Mouse (Mus musculus) embryonic facial prominence, embryonic 15.5 days (tissue): Measurements from ENCODE around the gene Cdkl3. TPM values are rescaled to one million over a fixed set of nuclear protein-coding genes. Genes with fewer than 3 reads are reported as not detected.
"Not testable (repeated sequence)": the region's sequence is repeated elsewhere in the genome, so short reads cannot be mapped to it uniquely, and the experiment has no call there.

Source experiments
- ATAC-seq: fragments of 200-750 bp; cut with Nextera tagmentation; 2 replicates; pipeline ENCODE4 v1.8.0; 2017; ENCODE audit warnings: low read depth, moderate TSS enrichment; ENCODE audit not compliant: insufficient number of reproducible peaks, low FRiP score, low TSS enrichment
- H3K27ac ChIP-seq: fragments of 300-500 bp; sonication (generic); replicated peaks from 2 replicates; pipeline ENCODE4 v1.5.1; 2015; ENCODE audit warnings: mild to moderate bottlenecking, inconsistent platforms
- H3K27me3 ChIP-seq: fragments of 300-500 bp; sonication (generic); 2 replicates; pipeline ENCODE4 v1.6.1; 2015; ENCODE audit warnings: inconsistent platforms
- H3K36me3 ChIP-seq: fragments of 300-500 bp; sonication (generic); 2 replicates; pipeline ENCODE4 v1.6.1; 2015; ENCODE audit warnings: mild to moderate bottlenecking, inconsistent platforms
- H3K4me1 ChIP-seq: fragments of 300-500 bp; sonication (generic); 2 replicates; pipeline ENCODE4 v1.6.1; 2015; ENCODE audit warnings: inconsistent platforms
- H3K4me2 ChIP-seq: fragments of 300-500 bp; sonication (generic); replicated peaks from 2 replicates; pipeline ENCODE4 v1.6.1; 2015; ENCODE audit warnings: mild to moderate bottlenecking, inconsistent platforms
- H3K4me3 ChIP-seq: fragments of 300-500 bp; sonication (generic); replicated peaks from 2 replicates; pipeline ENCODE4 v1.5.1; 2015; ENCODE audit warnings: mild to moderate bottlenecking, inconsistent platforms
- H3K9ac ChIP-seq: fragments of 300-500 bp; sonication (generic); 2 replicates; pipeline ENCODE4 v1.6.1; 2015; ENCODE audit warnings: inconsistent platforms
- H3K9me3 ChIP-seq: fragments of 300-500 bp; sonication (generic); replicated peaks from 2 replicates; pipeline ENCODE4 v1.6.1; 2016; ENCODE audit warnings: inconsistent platforms
- WGBS: fragments of 180-500 bp; shearing (Covaris S2); methylation state at CpG from one replicate; pipeline ENCODE4 v1.1.7; 2015; 5-methylcytosine and 5-hydroxymethylcytosine counted together
- polyA plus RNA-seq: library from polyadenylated mRNA; unstranded; fragments of >200 nt; fragmentation: Nextera tagmentation; extraction: Ambion mirVana; gene quantifications from 2 replicates; pipeline ENCODE4 v1.2.1, GENCODE M21; 2015

The Cdkl3 gene
- polyA plus RNA-seq, 1 experiment from 2014 or later, result 11.9 TPM

- H3K4me3 ChIP-seq, result no peak overlapping the region
- H3K27me3 ChIP-seq, result no peaks in the 10 kb centered on the region
- H3K4me1 ChIP-seq, result peaks cover 27% of the 10 kb centered on the region
- H3K36me3 ChIP-seq, result no peaks in the 10 kb centered on the region; the same call in 1 of the 2 replicates
- no peak for ATAC-seq
- no peak overlapping the region for H3K9ac ChIP-seq
- H3K4me2 ChIP-seq, result no peak overlapping the region
- no peaks in the 10 kb centered on the region for H3K9me3 ChIP-seq
- H3K27ac ChIP-seq, result no peak overlapping the region
- WGBS, result 85% methylated on average over 4 of the region's 4 CpGs
These were observed 99.0 kb downstream of the Cdkl3 start for GRCm38 (mm10) chr11:52102977-52103376.

GRCm38 (mm10) chr11:52105503-52105902, 101.5 kb downstream of the Cdkl3 start:
- Histone ChIP-seq H3K4me1 (peaks cover 20% of the 10 kb centered on the region), H3K9ac (no peak overlapping the region), H3K36me3 (no peaks in the 10 kb centered on the region; the same call in 1 of the 2 replicates), H3K27me3 (no peaks in the 10 kb centered on the region), H3K27ac (no peak overlapping the region), H3K4me3 (no peak overlapping the region), H3K4me2 (no peak overlapping the region), H3K9me3 (no peaks in the 10 kb centered on the region)
- ATAC-seq, result no peak

GRCm38 (mm10) chr11:52106037-52106436, 102.0 kb downstream of the Cdkl3 start:
- H3K27me3 ChIP-seq, result no peaks in the 10 kb centered on the region
- WGBS, result 89% methylated on average over 2 of the region's 2 CpGs
- H3K36me3 ChIP-seq, result no peaks in the 10 kb centered on the region
- peaks cover 15% of the 10 kb centered on the region for H3K4me1 ChIP-seq
- no peak overlapping the region for H3K4me3 ChIP-seq
- ATAC-seq, result no peak
- no peak overlapping the region for H3K9ac ChIP-seq
- no peak overlapping the region for H3K27ac ChIP-seq
- no peak overlapping the region for H3K4me2 ChIP-seq
- H3K9me3 ChIP-seq, result no peaks in the 10 kb centered on the region

- H3K27ac ChIP-seq, result no peak overlapping the region
- H3K9ac ChIP-seq, result no peak overlapping the region
- 93% methylated on average over 1 of the region's 1 CpGs for WGBS
- H3K4me1 ChIP-seq, result peaks cover 11% of the 10 kb centered on the region
- no peaks in the 10 kb centered on the region for H3K9me3 ChIP-seq
- H3K4me3 ChIP-seq, result no peak overlapping the region
- no peaks in the 10 kb centered on the region for H3K27me3 ChIP-seq
- no peak for ATAC-seq
- H3K36me3 ChIP-seq, result no peaks in the 10 kb centered on the region
- H3K4me2 ChIP-seq, result no peak overlapping the region
These were observed 102.4 kb downstream of the Cdkl3 start for GRCm38 (mm10) chr11:52106438-52106837.

GRCm38 (mm10) chr11:52108796-52109195, 104.8 kb downstream of the Cdkl3 start:
- WGBS, result 91% methylated on average over 5 of the region's 5 CpGs
- H3K4me2 ChIP-seq, result no peak overlapping the region
- no peaks in the 10 kb centered on the region for H3K27me3 ChIP-seq
- ATAC-seq, result no peak
- no peak overlapping the region for H3K4me3 ChIP-seq
- H3K9ac ChIP-seq, result no peak overlapping the region
- H3K27ac ChIP-seq, result no peak overlapping the region
- peaks cover 5% of the 10 kb centered on the region; the same call in 1 of the 2 replicates for H3K4me1 ChIP-seq
- H3K9me3 ChIP-seq, result no peaks in the 10 kb centered on the region
- H3K36me3 ChIP-seq, result peaks cover 11% of the 10 kb centered on the region; the same call in 1 of the 2 replicates

DNA sequence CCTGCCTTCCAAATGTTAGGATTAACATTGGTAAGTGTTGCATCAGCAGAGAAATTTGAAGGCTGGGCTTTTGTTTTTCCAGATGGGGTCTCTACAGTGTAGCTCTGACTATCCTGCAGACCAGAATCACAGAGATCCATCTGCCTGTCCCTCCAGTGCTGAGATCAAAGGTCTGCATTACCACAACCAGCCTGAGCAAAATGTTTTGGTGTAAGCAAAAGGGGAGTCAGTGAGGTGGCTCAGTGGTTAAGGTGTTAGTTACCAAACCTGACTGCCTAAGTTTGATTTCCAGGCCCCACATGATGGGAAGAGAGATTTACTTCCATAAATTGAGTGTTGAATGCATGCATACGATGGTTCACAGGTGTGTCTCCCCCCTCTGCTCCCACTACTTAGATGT, 105.4 kb downstream of the Cdkl3 start:
- Histone ChIP-seq H3K4me1 (peaks cover 5% of the 10 kb centered on the region; the same call in 1 of the 2 replicates), H3K36me3 (peaks cover 14% of the 10 kb centered on the region), H3K9me3 (no peaks in the 10 kb centered on the region), H3K9ac (no peak overlapping the region), H3K4me2 (no peak overlapping the region), H3K27me3 (no peaks in the 10 kb centered on the region), H3K4me3 (no peak overlapping the region), H3K27ac (no peak overlapping the region)
- 79% methylated on average over 1 of the region's 1 CpGs for WGBS
- ATAC-seq, result no peak

DNA sequence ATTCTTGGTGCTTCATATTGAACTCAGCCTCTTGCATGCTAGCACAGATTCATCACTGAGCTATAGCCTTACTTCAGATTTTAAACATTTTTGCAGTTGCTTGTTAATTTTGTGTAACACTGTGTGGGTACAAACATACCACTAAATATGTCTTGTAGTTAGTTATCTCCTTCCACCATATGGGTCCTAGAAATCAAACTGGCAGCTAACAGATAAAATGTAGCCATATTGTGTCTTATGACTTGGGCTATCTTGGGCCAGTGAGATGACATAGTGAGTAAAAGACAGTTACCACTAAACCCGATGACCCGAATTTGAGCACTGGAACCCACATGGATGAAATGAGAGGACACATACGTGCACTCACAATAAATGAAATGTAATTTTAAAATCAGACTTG, 111.5 kb downstream of the Cdkl3 start:
- Histone ChIP-seq H3K27me3 (no peaks in the 10 kb centered on the region), H3K4me2 (no peak overlapping the region), H3K4me3 (no peak overlapping the region), H3K4me1 (no peaks in the 10 kb centered on the region), H3K9ac (no peak overlapping the region), H3K9me3 (no peaks in the 10 kb centered on the region; the same call in 1 of the 2 replicates), H3K27ac (no peak overlapping the region), H3K36me3 (peaks cover 71% of the 10 kb centered on the region)
- WGBS, result 91% methylated on average over 3 of the region's 3 CpGs
- ATAC-seq, result no peak

DNA sequence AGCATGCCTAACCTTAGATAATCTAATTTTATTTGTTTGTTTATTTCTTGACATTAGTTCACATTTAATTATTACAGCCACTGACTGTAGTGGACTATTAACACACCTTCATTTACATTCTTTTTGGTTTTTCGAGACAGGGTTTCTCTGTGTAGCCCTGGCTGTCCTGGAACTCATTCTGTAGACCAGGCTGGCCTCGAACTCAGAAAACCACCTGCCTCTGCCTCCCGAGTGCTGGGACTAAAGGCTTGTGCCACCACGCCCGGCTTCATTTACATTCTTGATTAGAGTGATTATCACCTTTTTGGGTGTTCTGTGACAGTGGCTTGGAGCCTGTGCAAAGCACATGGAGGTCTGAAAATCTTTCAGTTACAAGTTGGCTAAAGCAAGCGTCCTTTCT, 112.1 kb downstream of the Cdkl3 start:
- ATAC-seq, result not testable (repeated sequence)
- 89% methylated on average over 6 of the region's 6 CpGs for WGBS

DNA sequence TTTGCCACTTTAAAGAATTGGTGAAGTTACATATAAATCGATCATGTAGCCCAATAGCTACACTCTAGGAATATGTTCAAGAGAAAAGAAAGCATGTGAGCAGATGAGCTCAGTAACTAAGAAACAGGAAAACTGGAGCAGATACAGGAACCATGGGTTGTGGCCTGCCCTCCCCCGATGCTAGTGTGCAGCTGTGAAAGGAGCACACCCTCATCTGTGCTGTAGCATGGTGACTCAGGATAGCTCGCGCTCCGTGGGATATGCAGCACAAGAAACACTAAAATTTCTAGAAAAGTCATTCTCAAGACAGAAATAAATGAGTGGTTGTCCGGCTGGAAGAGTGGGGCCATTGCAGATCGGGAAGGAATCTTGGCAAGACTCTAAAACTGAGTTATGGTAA, 113.1 kb downstream of the Cdkl3 start:
- H3K4me1 ChIP-seq, result no peaks in the 10 kb centered on the region
- H3K27ac ChIP-seq, result no peak overlapping the region
- H3K9ac ChIP-seq, result no peak overlapping the region
- H3K4me2 ChIP-seq, result no peak overlapping the region
- H3K9me3 ChIP-seq, result no peaks in the 10 kb centered on the region; the same call in 1 of the 2 replicates
- ATAC-seq, result no peak
- H3K4me3 ChIP-seq, result no peak overlapping the region
- H3K36me3 ChIP-seq, result peaks cover 86% of the 10 kb centered on the region
- 96% methylated on average over 7 of the region's 7 CpGs for WGBS
- H3K27me3 ChIP-seq, result no peaks in the 10 kb centered on the region

More for the DNA sequence above, 112.1 kb downstream of the Cdkl3 start:
- peaks cover 75% of the 10 kb centered on the region for H3K36me3 ChIP-seq
- not testable (repeated sequence) for H3K4me2 ChIP-seq, H3K4me1 ChIP-seq, H3K9me3 ChIP-seq, H3K27me3 ChIP-seq, H3K9ac ChIP-seq, H3K27ac ChIP-seq, H3K4me3 ChIP-seq

- not testable (repeated sequence) for H3K4me3 ChIP-seq, H3K4me2 ChIP-seq, H3K4me1 ChIP-seq, ATAC-seq, H3K9me3 ChIP-seq, H3K27ac ChIP-seq, H3K27me3 ChIP-seq, H3K9ac ChIP-seq
- peaks cover 92% of the 10 kb centered on the region for H3K36me3 ChIP-seq
These were observed 116.4 kb downstream of the Cdkl3 start for GRCm38 (mm10) chr11:52120415-52120814.

DNA sequence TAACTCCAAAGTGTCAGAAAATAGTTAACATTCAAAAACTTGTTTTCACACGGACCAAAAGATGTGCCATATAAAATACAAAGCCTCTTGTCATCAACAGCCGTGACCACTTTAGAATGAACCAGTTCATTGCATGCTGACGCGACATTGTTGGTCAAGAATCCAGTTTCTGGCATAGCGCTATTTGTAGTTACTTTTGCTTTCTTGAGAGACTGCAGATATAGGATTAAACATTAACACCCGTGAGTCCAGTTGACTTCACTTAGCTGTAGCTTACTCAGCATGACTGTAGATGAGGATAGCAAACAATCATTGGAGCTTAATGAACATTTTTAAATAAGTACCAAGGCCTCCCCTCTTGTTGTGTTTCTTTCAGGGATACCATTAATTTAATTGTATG, 118.0 kb downstream of the Cdkl3 start:
- H3K4me1 ChIP-seq, result no peaks in the 10 kb centered on the region
- no peaks in the 10 kb centered on the region for H3K27me3 ChIP-seq
- H3K36me3 ChIP-seq, result peaks cover 80% of the 10 kb centered on the region
- no peak overlapping the region for H3K4me3 ChIP-seq
- no peak overlapping the region for H3K4me2 ChIP-seq
- 92% methylated on average over 6 of the region's 6 CpGs for WGBS
- no peak for ATAC-seq
- H3K9me3 ChIP-seq, result no peaks in the 10 kb centered on the region; the same call in 1 of the 2 replicates
- H3K27ac ChIP-seq, result no peak overlapping the region
- no peak overlapping the region for H3K9ac ChIP-seq

- H3K4me3 ChIP-seq, result no peak overlapping the region
- peaks cover 56% of the 10 kb centered on the region for H3K36me3 ChIP-seq
- no peak overlapping the region for H3K27ac ChIP-seq
- H3K9ac ChIP-seq, result no peak overlapping the region
- H3K9me3 ChIP-seq, result no peaks in the 10 kb centered on the region
- ATAC-seq, result no peak
- no peaks in the 10 kb centered on the region for H3K4me1 ChIP-seq
- WGBS, result 87% methylated on average over 4 of the region's 4 CpGs
- no peak overlapping the region for H3K4me2 ChIP-seq
- H3K27me3 ChIP-seq, result no peaks in the 10 kb centered on the region
These were observed 120.4 kb downstream of the Cdkl3 start for GRCm38 (mm10) chr11:52124468-52124867.
